ENCODE assay signal across 18 mouse cellular contexts in the genomic region with DNA sequence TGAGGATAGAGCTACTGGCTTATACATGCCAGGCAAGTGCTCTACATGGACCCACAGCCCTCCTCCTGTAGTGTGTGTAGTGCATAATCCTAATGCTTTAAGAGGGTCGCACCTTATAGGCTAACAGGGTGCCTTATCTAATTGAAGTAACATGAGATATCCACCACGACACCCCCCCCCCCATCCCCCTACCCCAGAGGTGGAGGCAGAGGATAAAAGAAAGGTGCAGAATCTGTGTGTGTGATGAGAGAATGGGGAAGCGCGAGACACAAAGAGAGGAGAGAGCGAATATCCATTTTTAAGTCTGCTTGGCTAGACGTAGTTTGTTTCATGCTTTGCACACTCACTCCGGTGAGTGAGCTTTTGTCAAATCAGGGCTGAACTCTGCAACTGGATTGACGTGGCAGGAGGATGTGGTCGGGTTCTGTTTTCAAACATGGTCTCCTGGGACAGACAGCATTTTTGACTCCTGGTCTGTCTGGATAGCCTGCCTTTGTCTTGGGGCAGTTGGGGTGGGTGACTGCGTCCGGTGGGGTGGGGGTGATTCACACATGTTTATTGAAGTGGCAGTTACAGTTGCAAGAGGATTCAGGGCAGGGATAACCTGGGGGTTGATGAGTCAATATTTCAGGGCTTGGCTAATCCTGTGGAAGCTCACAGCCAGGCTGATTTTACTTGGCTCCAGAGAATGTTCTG.
DNase-seq lines count a peak whose midpoint lies in the region; ATAC-seq and TF ChIP-seq lines count a peak whose summit lies in the region.
"Had no signal": no experiment of that assay in that cellular context is flagged by ENCODE, and none has a peak within 500 bp of the region (broad histone marks: within the 10 kb centered on the region; RNA-seq: fewer than 3 reads in every experiment).

No protein-coding gene starts in this region.

- no peak overlapping the region for H3K4me2 ChIP-seq in intestine, postnatal 0 days (replicated peaks; ENCODE audit: low read depth)
- H3K4me2 ChIP-seq: embryonic facial prominence, embryonic 15.5 days; kidney, embryonic 15.5 days; liver, embryonic 13.5 days; neural tube, embryonic 15.5 days had no signal

- no peaks in the 10 kb centered on the region for H3K36me3 ChIP-seq in intestine, postnatal 0 days (ENCODE audit: control insufficient read depth, insufficient read depth)
- H3K36me3 ChIP-seq: embryonic facial prominence, embryonic 15.5 days; kidney, embryonic 15.5 days; liver, embryonic 13.5 days; neural tube, embryonic 15.5 days had no signal

- no peaks in the 10 kb centered on the region for H3K4me1 ChIP-seq in intestine, postnatal 0 days (replicated peaks; ENCODE audit: control insufficient read depth, insufficient read depth, low read length)
- H3K4me1 ChIP-seq: embryonic facial prominence, embryonic 15.5 days; kidney, embryonic 15.5 days; neural tube, embryonic 15.5 days had no signal

- POLR2A ChIA-PET in Patski (lab: Charles Lee): no interaction called here

- peak; percentile 77 for ATAC-seq in Patski
- peak; percentile 17; the same call in 1 of the 2 replicates for ATAC-seq in megakaryocyte, adult 5-6 weeks (ENCODE audit: poor library complexity, severe bottlenecking)
- ATAC-seq in intestine, postnatal 0 days: no peak
- ATAC-seq: forebrain, embryonic 14.5 days; hindbrain, postnatal 0 days; midbrain, embryonic 16.5 days had no signal

- DNase-seq in 3T3-L1 (ENCODE audit: low read depth, low spot score) (peak; percentile 96), Patski (ENCODE audit: low read depth, low spot score) (peak; percentile 80)
- peak; percentile 49 to 58 for DNase-seq in B cell, adult 2 months
- DNase-seq in kidney, postnatal 14 days: no peak
- DNase-seq in cerebellum, adult 18-20 months: no peak
- DNase-seq: adrenal gland, postnatal 10 days; heart, postnatal 36 days; left cerebral cortex, postnatal 4 days; liver, embryonic 13.5 days; right cerebral cortex, adult 18-20 months had no signal

- H3K9me3 ChIP-seq in intestine, postnatal 0 days (ENCODE audit: control insufficient read depth): no peaks in the 10 kb centered on the region
- H3K9me3 ChIP-seq: embryonic facial prominence, embryonic 15.5 days; kidney, embryonic 15.5 days; liver, embryonic 13.5 days; neural tube, embryonic 15.5 days had no signal

- H3K9ac ChIP-seq in intestine, postnatal 0 days (ENCODE audit: low read depth, low read length): no peak overlapping the region
- H3K9ac ChIP-seq: embryonic facial prominence, embryonic 15.5 days; kidney, embryonic 15.5 days; liver, embryonic 13.5 days; neural tube, embryonic 15.5 days had no signal

- CTCF ChIA-PET in Patski (lab: Charles Lee): interaction anchor here (1.0 kb wide), 1 partner anchor 11 kb away, joined by 3 read pairs; no protein-coding TSS in a partner anchor

- 74% methylated on average over 11 of the region's 11 CpGs for WGBS in intestine, postnatal 0 days

- no peak overlapping the region for H3K4me3 ChIP-seq in intestine, postnatal 0 days (ENCODE audit: low read depth, low read length)
- H3K4me3 ChIP-seq: embryonic facial prominence, embryonic 15.5 days; kidney, embryonic 15.5 days; liver, embryonic 13.5 days; neural tube, embryonic 15.5 days had no signal

- H3K27me3 ChIP-seq in Patski: no peaks in the 10 kb centered on the region
- 0 out of 2 replicates have a peak, but pooled peaks cover 9% of the 10 kb centered on the region for H3K27me3 ChIP-seq in intestine, postnatal 0 days (replicated peaks; ENCODE audit: control insufficient read depth, insufficient read depth, low read length)
- H3K27me3 ChIP-seq: embryonic facial prominence, embryonic 15.5 days; kidney, embryonic 15.5 days; liver, embryonic 13.5 days; neural tube, embryonic 15.5 days had no signal

- no peak for TF ChIP-seq CTCF in Patski (IDR thresholded peaks at IDR 0.05)
- no peak for TF ChIP-seq CTCF in intestine, postnatal 0 days (IDR thresholded peaks at IDR 0.05; ENCODE audit: low read depth)

- H3K27ac ChIP-seq in intestine, postnatal 0 days (ENCODE audit: low read depth, low read length): no peak overlapping the region
- H3K27ac ChIP-seq: embryonic facial prominence, embryonic 15.5 days; hindbrain, postnatal 0 days; kidney, embryonic 15.5 days; liver, embryonic 13.5 days; neural tube, embryonic 15.5 days had no signal

- in situ Hi-C loops in Patski (cut with MboI; ENCODE audit: low pct_unique_long_range_greater_than_20kb): loop anchor here (10.0 kb wide), 1 partner anchor 104 kb away; no protein-coding TSS in a partner anchor

Comparison
In these comparisons a context has a peak if more than half of its experiments do, and no peak if none do; other contexts are left out.
1. DNase-seq: peak in 3T3-L1 (single experiment), B cell, adult 2 months (2 of 2) and Patski (single experiment); none in kidney, postnatal 14 days (single experiment) and cerebellum, adult 18-20 months (0 of 2).